Mouse (Mus musculus): ENCODE data around the gene Mtif2. TPM values are rescaled to one million over a fixed set of nuclear protein-coding genes. Genes with fewer than 3 reads are reported as not detected.

The Mtif2 gene
- polyA plus RNA-seq, 1 experiment, result 28.2 TPM

- H3K4me3 ChIP-seq (replicated peaks; ENCODE audit: insufficient read depth, low read depth, low read length), result peak within 1 kb of the TSS; percentile 81
- peak; percentile 93 for TF ChIP-seq POLR2A (IDR thresholded peaks at IDR 0.05; ENCODE audit: borderline replicate concordance, insufficient read depth, low read length)
- TF ChIP-seq CTCF (IDR thresholded peaks at IDR 0.05; ENCODE audit: borderline replicate concordance, insufficient read depth, low read depth, low read length), result no peak
- peak; percentile 92 to 96 for DNase-seq
- peak within 1 kb of the TSS; percentile 93 for H3K27ac ChIP-seq (ENCODE audit: insufficient read depth, low read length)
- H3K27me3 ChIP-seq (ENCODE audit: control insufficient read depth, insufficient read depth, low read length), result no peaks in the 10 kb centered on the region
- WGBS, result under 1% methylated on average over 46 of the region's 46 CpGs
- H3K4me1 ChIP-seq (ENCODE audit: control insufficient read depth, insufficient read depth, low read length), result no peaks in the 10 kb centered on the region
Observed at GRCm38 (mm10) chr11:29547752-29548503, 21.7 kb downstream of the Mtif2 start, which contains the start of the genes Clhc1 and Rps27a. TSS of gene Clhc1 (plus strand) at chr11:29547950. TSS of gene Rps27a (minus strand) at chr11:29548109.

- WGBS, result 27% methylated on average over 23 of the region's 23 CpGs
- H3K4me1 ChIP-seq (ENCODE audit: control insufficient read depth, insufficient read depth, low read length), result no peaks in the 10 kb centered on the region
- TF ChIP-seq POLR2A (IDR thresholded peaks at IDR 0.05; ENCODE audit: borderline replicate concordance, insufficient read depth, low read length), result no peak
- no peak for TF ChIP-seq CTCF (IDR thresholded peaks at IDR 0.05; ENCODE audit: borderline replicate concordance, insufficient read depth, low read depth, low read length)
- DNase-seq, result peak in 1 of 2 experiments; percentile 10
- peak overlapping the region; percentile 75 for H3K27ac ChIP-seq (ENCODE audit: insufficient read depth, low read length)
- H3K4me3 ChIP-seq (replicated peaks; ENCODE audit: insufficient read depth, low read depth, low read length), result peak overlapping the region; percentile 81
- H3K27me3 ChIP-seq (ENCODE audit: control insufficient read depth, insufficient read depth, low read length), result no peaks in the 10 kb centered on the region
Observed at GRCm38 (mm10) chr11:29548504-29549424, 22.6 kb downstream of the Mtif2 start.

- Histone ChIP-seq H3K4me1 (ENCODE audit: control insufficient read depth, insufficient read depth, low read length) (no peaks in the 10 kb centered on the region), H3K27ac (ENCODE audit: insufficient read depth, low read length) (no peak overlapping the region), H3K4me3 (replicated peaks; ENCODE audit: insufficient read depth, low read depth, low read length) (no peak overlapping the region), H3K27me3 (ENCODE audit: control insufficient read depth, insufficient read depth, low read length) (no peaks in the 10 kb centered on the region)
- WGBS, result 51% methylated on average over 1 of the region's 1 CpGs
- no peak for DNase-seq
- TF ChIP-seq CTCF (IDR thresholded peaks at IDR 0.05; ENCODE audit: borderline replicate concordance, insufficient read depth, low read depth, low read length), result no peak
- TF ChIP-seq POLR2A (IDR thresholded peaks at IDR 0.05; ENCODE audit: borderline replicate concordance, insufficient read depth, low read length), result no peak
Observed at GRCm38 (mm10) chr11:29549425-29549778, 23.2 kb downstream of the Mtif2 start.

GRCm38 (mm10) chr11:29560452-29560851 is 34.2 kb downstream of the Mtif2 start:
- no peaks in the 10 kb centered on the region for H3K27me3 ChIP-seq (ENCODE audit: control insufficient read depth, insufficient read depth, low read length)
- DNase-seq, result no peak
- 90% methylated on average over 9 of the region's 9 CpGs for WGBS
- H3K27ac ChIP-seq (ENCODE audit: insufficient read depth, low read length), result no peak overlapping the region
- no peak overlapping the region for H3K4me3 ChIP-seq (replicated peaks; ENCODE audit: insufficient read depth, low read depth, low read length)
- H3K4me1 ChIP-seq (ENCODE audit: control insufficient read depth, insufficient read depth, low read length), result no peaks in the 10 kb centered on the region
- no peak for TF ChIP-seq CTCF (IDR thresholded peaks at IDR 0.05; ENCODE audit: borderline replicate concordance, insufficient read depth, low read depth, low read length)
- TF ChIP-seq POLR2A (IDR thresholded peaks at IDR 0.05; ENCODE audit: borderline replicate concordance, insufficient read depth, low read length), result no peak

GRCm38 (mm10) chr11:29560990-29561389 is 34.8 kb downstream of the Mtif2 start:
- WGBS, result 91% methylated on average over 3 of the region's 3 CpGs
- Histone ChIP-seq H3K27me3 (ENCODE audit: control insufficient read depth, insufficient read depth, low read length) (no peaks in the 10 kb centered on the region), H3K4me3 (replicated peaks; ENCODE audit: insufficient read depth, low read depth, low read length) (no peak overlapping the region), H3K27ac (ENCODE audit: insufficient read depth, low read length) (no peak overlapping the region), H3K4me1 (ENCODE audit: control insufficient read depth, insufficient read depth, low read length) (no peaks in the 10 kb centered on the region)
- no peak for TF ChIP-seq POLR2A (IDR thresholded peaks at IDR 0.05; ENCODE audit: borderline replicate concordance, insufficient read depth, low read length)
- TF ChIP-seq CTCF (IDR thresholded peaks at IDR 0.05; ENCODE audit: borderline replicate concordance, insufficient read depth, low read depth, low read length), result no peak
- no peak for DNase-seq

GRCm38 (mm10) chr11:29563406-29563805 is 37.2 kb downstream of the Mtif2 start:
- no peaks in the 10 kb centered on the region for H3K4me1 ChIP-seq (ENCODE audit: control insufficient read depth, insufficient read depth, low read length)
- TF ChIP-seq POLR2A (IDR thresholded peaks at IDR 0.05; ENCODE audit: borderline replicate concordance, insufficient read depth, low read length) (no peak), CTCF (IDR thresholded peaks at IDR 0.05; ENCODE audit: borderline replicate concordance, insufficient read depth, low read depth, low read length) (no peak)
- no peak overlapping the region for H3K4me3 ChIP-seq (replicated peaks; ENCODE audit: insufficient read depth, low read depth, low read length)
- 94% methylated on average over 2 of the region's 2 CpGs for WGBS
- H3K27me3 ChIP-seq (ENCODE audit: control insufficient read depth, insufficient read depth, low read length), result no peaks in the 10 kb centered on the region
- H3K27ac ChIP-seq (ENCODE audit: insufficient read depth, low read length), result no peak overlapping the region
- DNase-seq, result no peak

- no peaks in the 10 kb centered on the region for H3K4me1 ChIP-seq (ENCODE audit: control insufficient read depth, insufficient read depth, low read length)
- no peaks in the 10 kb centered on the region for H3K27me3 ChIP-seq (ENCODE audit: control insufficient read depth, insufficient read depth, low read length)
- H3K27ac ChIP-seq (ENCODE audit: insufficient read depth, low read length), result no peak overlapping the region
- H3K4me3 ChIP-seq (replicated peaks; ENCODE audit: insufficient read depth, low read depth, low read length), result no peak overlapping the region
- no peak for TF ChIP-seq CTCF (IDR thresholded peaks at IDR 0.05; ENCODE audit: borderline replicate concordance, insufficient read depth, low read depth, low read length)
- TF ChIP-seq POLR2A (IDR thresholded peaks at IDR 0.05; ENCODE audit: borderline replicate concordance, insufficient read depth, low read length), result no peak
- no peak for DNase-seq
- 86% methylated on average over 3 of the region's 3 CpGs for WGBS
Observed at GRCm38 (mm10) chr11:29571536-29571935, 45.3 kb downstream of the Mtif2 start.

Data from cerebellum, adult 2 months (tissue).